Mouse (Mus musculus) kidney, postnatal 4 days (tissue): ENCODE measurements around the gene Vezf1.

Experiments
- DNase-seq, 2 experiments: peaks; one replicate each; pipeline ENCODE4 v3.0.0; 2021; ENCODE audit warnings: mixed read lengths in 2 of 2

The Vezf1 gene

GRCm38 (mm10) chr11:88126306-88126793 lies 58.3 kb downstream of the Vezf1 start:
- no peak for DNase-seq

GRCm38 (mm10) chr11:88128461-88128860 lies 60.4 kb downstream of the Vezf1 start:
- no peak for DNase-seq

- no peak for DNase-seq
These were observed 61.2 kb downstream of the Vezf1 start for GRCm38 (mm10) chr11:88129281-88129680.

GRCm38 (mm10) chr11:88129935-88130334 lies 61.9 kb downstream of the Vezf1 start:
- DNase-seq = no peak

- DNase-seq = peak; percentile 63 to 76
These were observed 63.8 kb downstream of the Vezf1 start for GRCm38 (mm10) chr11:88131847-88132246.
